Mouse (Mus musculus) right cerebral cortex, postnatal 36 days (tissue): ENCODE data around the gene Gpr143.
"Not testable (repeated sequence)": the region's sequence is repeated elsewhere in the genome, so short reads cannot be mapped to it uniquely, and the experiment has no call there.

Experiments
- DNase-seq, 2 experiments: peaks; one replicate each; pipeline ENCODE4 v3.0.0; 2022; ENCODE audit warnings: low spot score in 2 of 2, mixed read lengths in 1 of 2

The Gpr143 gene

DNA sequence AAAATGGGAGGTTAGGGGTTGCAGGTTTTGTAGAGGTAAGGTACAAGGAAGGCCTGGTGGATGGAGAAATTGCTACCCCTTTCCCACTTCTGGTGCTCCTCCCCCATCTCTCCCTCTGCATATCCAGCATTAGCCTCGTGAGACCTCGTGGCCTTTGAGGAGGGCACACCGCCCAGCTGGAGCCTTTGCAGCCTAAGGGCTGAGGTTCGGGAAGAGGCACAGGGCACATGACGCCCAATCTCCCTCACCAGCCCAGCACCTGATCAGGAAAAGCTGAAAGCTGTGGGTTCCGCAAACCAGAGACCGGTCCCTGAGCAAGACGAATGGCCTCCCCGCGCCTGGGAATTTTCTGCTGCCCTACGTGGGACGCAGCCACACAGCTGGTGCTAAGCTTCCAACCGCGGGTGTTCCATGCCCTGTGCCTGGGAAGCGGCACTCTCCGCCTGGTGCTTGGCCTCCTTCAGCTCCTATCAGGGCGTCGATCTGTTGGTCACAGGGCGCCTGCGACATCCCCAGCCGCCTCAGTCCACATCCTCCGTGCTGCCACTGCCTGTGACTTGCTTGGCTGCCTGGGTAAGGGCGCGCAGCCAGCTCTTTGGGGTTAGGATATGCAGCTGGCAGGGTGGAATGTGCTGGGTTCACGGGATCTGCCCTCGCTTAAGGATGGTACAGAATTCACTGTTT lies at the start of gene Gpr143:
TSS of gene Gpr143 (plus strand) at position 202 of the 684 bp plus-strand sequence.
- no peak for DNase-seq

DNA sequence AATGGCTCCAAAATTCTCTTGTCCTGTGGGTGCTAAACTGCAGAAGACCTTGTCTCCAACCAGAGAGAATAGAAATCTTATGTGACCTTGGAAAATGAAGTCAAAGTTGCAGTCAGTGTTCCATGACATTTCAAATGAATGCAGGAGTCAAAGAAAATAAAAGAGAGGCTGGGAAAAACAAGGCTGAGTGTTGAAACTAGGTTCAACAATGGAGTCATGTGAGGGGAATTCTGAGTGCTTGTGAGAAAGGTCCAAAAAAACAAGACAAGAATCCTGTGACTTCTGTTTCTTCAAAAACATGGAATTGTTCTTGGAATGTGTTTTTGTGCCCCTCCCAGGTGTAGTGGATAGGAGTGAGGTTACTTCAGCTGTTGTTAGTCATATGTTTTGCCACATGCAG lies 46.4 kb upstream of the Gpr143 start:
- no peak for DNase-seq

DNA sequence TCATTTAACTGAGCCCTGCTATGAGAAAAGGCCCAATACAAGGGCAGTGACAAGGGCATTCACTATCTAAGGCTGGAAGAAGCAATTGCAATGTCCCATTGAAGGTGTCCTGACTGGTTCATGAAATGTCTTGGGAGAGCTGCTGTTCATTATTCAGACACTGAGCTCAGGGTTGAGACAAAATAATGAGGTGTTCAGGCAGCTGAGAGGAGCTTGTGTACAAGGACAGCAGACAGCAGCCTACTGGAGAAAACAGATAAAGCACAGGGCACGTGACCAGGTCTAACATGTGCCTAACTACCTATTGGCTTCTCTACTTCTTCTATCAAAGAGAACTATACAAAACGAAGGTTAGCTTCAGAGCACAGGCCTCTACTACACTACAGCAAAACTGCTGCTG lies 43.5 kb upstream of the Gpr143 start:
- DNase-seq, result no peak

DNA sequence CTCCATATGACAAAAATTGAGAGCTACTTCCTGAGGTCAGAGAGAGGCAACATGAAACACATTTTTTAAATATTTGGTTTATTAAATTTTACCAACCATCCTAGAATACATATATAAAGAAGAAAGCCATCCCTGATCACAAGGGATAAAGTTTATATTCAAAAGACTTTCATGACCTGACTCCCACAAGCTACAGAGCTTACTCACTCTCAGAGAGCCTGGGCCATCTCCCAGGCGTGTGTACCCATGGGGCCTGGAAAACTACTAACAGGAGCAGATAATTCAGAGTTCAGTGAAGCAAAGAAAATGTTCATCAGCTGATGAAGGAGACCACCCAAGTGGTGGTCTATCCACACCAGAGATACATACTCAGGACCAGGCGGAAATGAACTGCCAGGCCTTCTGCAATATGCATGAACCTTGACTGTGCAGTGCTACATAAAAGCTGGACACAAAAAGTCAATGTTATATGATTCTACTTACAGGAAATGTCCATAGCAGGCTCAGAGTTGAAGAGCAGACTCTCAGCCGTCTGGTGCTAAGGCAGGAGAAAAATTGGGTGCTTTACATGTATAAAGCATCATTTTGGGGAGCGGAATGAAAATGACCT lies 42.9 kb upstream of the Gpr143 start:
- no peak for DNase-seq

DNA sequence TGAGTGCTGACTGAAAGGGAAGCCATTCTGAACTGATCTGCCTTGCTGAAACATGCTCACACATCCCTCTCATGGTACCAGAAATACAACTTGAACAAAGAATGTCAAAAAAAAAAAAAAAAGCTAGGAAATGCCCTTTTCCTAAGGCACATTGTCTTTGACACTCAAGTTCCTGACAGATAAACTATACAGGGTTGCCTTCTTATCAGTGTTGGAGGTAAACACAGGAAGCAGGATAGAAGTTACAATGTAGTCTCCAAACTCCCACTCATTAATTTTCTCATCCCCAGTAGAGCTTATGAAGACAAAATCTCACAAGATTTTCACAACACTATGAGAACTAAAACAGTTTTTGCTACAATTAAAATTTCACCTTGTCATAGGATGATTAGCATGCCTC lies 38.1 kb upstream of the Gpr143 start:
- DNase-seq, result no peak

DNA sequence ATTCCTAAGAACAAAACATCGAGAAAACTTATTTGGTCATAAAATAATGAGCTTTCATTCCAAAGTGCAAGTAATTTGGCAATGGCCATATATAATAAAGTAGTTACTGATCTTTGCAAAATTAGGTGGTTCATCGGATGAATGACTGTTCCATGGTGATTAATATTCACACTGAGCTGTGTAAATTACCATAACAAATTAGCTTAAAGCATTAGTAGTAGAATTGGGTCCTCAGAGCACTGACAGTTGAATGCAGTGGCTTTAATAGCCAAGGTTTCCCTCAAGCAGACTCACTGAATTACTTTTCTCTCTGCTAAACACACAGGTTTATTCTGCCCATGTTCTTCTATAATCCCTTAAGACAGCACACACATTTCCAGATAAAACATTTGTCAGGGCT lies 35.8 kb upstream of the Gpr143 start:
- DNase-seq, result no peak

DNA sequence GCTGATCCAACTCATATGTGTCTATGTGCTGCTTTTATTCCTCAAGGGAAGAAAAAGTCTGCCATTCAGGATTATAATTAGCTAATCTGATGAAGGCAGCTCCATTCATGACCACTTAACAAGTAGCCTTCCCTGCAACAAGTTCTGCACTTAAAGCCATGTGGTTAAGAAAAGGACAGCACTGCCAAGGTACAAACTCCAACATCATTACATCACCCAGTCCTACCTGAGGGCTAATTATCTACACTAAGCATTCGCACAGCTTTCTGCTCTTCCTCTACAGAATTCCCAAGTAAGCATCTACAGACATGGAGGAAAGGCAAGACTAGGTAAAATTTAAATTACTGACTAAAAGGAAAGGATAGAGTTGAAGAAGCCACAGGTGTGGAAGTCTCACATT lies 25.9 kb upstream of the Gpr143 start:
- DNase-seq, result no peak

DNA sequence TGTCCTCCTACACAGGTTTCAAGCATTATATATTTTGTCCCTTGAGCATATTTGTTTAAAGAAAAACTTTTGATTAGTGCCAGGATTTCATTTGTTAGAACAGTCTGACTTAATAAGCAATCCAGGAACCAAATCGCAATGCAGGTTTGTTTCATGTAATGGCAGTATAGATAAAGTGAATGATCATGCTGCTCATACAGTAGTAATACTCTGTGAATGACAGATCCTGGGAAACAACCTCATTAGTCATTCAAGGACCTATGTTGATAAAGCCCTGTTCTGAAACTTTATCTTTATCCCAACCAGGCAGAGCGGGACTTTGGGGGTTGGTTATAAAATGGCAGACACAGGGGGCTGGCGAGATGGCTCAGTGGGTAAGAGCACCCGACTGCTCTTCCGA lies 25.4 kb upstream of the Gpr143 start:
- no peak for DNase-seq

DNA sequence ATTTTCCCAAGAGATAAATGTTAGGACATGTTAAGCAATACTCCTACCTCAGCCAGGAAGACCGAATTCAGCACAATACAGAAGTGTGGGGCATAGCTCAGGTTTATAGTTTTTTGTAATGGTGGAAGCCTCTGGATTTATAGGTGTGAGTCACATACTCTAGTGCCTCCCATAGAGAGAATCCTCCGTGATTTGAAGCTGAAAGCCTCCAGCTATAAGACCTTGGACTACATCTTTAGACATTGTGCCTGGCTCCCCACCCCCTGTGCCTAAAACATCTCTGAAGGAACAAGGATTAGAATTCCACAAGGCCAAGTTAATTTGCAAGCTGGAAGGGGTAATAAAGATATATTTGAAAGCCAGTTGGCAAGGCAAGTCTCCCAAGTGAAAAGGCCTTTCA lies 19.3 kb upstream of the Gpr143 start:
- DNase-seq, result no peak

DNA sequence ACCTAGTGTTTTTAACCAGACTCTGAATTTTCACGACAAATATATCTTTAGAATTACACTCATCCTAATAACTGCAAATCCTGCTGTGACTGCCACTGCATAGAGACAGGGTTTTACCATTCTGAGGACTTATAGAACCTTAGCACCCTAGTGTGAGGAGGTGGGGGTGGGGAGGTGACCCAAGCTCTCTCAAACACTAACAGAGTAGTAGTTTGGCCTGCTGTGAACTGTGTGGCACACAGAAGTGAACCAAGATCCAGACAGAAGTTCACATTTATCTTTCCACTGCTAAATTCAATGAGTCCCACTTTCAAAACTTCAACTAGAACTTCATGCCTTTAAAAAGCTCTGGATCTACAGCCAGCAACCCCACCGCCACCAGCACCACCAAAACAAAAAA lies 18.9 kb upstream of the Gpr143 start:
- no peak for DNase-seq

DNA sequence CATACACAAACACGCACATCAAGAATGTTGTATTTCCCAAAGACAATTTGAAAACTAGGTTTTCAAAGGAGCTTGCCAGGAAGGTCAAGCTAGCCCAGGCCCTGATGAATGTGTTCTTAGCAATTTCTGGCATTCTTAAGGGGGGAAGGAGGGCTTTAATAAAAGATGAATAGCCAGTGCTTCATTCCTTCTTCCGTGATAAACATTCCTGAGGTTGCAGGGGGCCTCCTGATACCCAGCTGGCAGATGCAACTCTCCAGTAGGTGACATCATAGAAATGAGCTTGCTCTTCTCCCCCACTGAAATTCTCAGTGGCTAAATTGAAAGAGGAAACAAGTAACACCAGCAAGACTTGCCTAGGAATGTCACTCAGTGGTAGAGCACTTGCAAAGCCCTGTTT lies 17.6 kb upstream of the Gpr143 start:
- DNase-seq, result no peak

DNA sequence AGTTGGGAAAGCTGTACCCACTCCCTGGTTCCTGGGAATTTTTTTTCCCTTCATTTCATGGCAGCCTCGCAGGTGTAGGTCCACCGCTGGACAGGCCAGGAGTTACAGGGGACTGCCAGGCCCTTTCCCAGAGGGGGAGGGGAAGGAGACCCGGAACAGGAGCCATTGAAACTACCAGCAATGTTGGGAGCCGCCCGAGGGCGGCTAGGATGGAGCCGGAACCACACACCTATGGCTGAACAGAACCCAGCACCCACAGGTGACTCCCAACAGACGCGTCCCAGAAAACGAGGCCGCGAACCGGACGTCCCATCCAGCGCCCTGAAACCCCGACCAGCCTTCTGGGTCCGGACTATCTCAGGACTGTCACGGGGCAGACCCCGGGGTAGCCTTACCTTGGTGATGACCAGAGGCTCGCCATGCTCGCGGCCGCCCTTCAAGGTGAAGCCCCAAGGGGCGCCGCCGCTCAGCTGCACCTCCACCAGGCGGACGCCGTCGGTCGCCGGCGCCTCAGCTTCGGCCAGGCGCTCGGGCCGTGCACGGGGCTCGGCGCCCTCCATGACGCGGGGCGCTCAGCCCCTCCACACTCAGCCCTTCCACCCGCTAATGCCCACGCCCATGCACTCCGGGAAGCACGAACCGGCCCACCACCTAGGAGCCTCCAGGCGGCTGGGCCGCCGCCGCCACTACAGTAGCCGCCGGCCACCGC lies 12.7 kb upstream of the Gpr143 start, which contains the start of gene Shroom2:
TSS of gene Shroom2 (minus strand) at position 575 of the 709 bp plus-strand sequence.
- DNase-seq, result no peak

DNA sequence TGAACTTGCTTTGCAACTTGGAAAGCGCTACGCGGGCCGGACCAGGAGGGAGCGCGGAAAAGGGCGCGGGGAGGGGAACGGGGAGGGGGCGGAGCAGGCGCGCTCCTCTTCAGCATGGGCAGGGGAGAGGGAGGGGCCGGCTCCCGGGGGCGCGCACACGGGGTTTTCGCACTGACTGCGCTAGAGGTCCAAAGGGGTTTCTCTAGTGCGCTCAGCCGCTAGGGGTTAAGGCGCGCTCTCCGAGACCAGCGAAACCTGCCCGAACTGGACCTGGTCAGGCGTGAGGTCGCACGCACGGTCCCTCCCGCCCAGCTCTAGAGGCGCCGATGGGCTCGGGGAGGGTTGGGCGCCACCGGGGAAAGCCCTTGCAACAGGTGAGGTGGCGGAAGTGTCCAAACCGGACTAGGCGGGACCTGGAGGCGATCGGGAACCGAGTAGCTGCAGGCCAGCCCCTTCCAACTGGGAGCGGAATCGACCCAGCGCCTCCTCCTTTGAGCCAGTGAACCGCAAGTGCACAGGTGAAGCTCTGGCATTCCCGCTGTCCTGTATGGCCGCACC lies 12.0 kb upstream of the Gpr143 start:
- DNase-seq, result peak in 1 of 2 experiments; percentile 2

DNA sequence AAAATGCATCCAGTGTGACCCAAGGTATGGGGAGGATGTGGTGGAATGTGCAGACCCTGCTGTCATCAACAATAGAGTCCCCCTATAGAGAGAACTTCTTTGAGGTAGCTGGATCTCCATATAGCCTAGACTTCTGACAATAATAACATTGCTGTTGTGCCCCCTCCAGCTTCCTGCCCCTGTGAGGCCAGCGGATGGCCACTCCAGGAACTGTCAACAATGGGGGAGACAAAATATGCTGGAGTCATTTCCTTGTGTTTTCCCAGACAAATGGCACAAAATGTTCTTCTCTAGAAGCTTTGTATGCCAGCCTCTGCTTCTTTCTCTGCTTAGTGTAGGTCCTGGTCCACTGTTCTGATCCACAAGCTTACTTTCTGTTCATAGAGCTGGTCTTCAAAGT lies 6.4 kb downstream of the Gpr143 start:
- DNase-seq, result no peak

DNA sequence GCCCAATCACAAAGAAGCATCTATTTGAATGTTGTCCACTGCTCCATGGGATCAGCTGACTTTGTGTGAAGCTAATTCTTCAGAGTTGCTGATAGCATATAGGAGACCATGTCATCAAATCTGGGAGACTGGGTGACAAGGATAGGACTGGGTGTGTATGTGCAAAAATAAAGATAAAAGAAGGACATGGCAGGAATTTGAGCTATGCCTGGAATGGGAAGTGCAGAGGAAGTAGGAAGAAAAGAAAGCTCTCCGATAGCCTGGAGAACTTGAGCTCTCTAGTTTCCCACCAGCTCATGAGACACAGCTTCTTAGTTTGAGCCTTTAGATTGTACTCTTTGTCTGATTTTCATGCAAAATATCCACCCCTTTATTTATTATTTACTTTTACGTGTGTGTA lies 6.9 kb downstream of the Gpr143 start:
- no peak for DNase-seq

DNA sequence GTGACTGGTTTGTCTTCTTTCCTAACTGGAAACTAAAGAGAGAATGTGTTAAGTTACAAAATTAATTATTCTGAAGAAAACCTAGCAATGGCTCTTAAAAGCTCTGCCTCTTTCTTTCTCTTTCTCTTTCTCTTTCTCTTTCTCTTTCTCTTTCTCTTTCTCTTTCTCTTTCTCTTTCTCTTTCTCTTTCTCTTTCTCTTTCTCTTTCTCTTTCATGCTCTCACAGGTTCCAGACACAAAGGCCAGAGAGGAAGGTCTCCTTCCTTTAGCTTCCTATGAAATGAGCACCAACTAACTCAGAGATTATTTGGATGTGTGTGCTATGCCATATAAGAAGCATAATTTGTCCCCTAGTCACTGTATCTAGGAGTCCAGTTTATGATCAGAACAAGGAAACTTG lies 23.6 kb downstream of the Gpr143 start:
- DNase-seq, result no peak

DNA sequence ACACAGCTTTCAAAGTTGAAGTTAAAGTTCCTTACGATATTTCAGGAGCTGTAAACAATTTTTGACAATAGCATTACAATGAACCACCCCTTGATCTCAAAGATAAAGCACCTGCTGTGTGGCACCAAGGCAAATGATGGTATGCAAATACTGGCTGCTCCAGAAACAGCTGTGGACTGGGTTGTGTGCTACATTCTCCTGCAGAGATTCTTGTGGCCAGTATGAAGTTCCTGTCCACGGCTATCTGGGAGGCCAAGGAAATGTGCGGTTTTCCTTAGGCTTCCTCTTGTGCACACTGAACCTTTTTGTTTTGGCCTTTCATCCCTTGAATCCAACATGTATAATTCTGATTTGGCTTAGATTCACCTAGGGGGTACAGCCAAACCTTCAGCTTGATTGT lies 31.6 kb downstream of the Gpr143 start:
- DNase-seq, result no peak

DNA sequence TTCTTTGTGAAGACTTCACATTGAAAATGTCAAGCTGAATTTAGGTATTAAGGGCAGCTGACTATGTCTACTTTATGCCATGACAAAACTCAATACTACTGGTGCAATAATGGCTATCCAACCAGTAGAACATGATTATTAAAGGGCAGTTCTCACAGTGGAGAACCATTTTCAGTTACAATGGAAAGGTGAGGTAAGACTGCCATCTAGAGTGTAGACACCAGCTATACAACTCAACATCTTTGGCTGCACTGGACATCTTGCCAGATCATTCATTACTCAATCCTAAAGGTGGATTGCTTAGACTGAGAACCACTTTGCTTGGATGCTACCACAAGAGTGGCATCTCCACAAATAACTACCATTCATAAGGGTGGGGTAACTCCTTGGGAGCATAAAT lies 37.3 kb downstream of the Gpr143 start:
- DNase-seq, result no peak

DNA sequence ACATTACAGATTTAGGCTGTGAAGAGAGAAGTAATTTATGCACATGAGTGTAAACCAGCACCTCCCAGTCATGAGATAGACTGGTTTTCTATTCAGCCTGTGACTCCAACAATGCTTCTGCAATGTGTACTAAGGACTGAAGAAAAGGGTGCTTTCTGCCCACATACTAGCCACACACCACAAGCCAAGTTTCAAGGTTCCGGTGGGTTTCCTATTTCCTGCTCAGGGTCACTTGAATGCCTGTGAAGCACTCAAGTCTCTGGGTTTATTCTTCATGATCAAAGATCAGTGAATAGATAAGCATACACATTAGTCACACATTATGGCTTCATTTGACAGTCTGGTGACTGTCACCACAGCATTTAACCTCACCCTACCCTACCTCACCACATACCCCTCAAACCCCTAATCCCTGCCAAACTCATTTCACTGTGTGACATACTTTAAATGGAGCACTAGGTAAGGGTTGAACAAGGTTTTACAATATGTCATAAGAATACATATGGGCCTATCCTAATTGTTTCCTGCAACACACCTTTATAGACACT lies 49.4 kb downstream of the Gpr143 start:
- not testable (repeated sequence) for DNase-seq

DNA sequence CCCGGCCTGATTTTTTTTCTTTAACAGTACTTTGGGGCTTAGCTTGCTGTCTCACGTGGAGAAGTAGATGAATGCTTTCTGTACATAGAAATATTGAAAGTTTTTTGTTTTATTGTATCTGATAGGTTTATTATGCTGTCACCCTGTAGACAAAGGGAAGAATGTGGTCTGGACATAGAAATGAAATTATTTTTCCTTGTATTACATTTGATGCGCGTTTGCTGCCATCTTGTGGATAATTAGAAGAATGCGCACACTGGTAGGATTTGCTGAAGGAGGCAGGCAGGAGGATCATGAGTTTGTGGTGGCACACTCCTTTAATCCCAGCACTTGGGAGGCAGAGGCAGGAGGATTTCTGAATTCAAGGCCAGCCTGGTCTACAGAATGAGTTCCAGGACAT lies 53.2 kb downstream of the Gpr143 start:
- DNase-seq, result peak in 1 of 2 experiments; percentile 2

DNA sequence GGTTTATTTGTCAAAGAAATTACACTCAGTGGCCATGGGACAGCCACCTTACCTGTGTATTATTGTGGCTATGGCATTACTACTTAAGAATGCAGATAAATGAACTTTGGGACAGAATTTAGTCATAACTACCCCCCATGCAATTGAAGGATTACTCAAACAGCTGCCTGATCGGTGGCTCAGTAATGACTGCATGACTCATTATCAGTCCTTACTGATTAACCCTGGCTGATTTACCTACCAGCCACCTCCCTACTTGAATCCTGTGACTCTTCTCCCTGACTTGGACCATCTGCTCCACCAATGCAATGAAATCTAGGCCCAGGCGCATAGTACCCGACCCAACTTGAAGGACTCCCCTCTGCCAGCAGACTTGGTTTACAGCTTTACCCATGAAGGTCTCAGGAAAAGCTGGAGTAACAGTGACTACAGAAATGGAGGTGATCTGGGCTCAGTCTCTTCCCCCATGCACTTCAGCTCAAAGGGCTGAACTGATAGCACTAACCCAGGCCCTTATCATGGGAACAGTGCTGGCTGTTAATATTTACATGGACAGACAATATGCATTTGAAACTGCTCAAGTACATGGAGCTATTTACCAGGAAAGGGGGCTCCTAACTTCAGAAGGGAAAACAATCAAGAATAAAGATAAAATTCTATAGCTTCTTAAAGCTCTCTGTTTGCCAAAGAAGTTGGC lies 73.5 kb downstream of the Gpr143 start:
- DNase-seq, result no peak
